Mouse (Mus musculus): ENCODE measurements at regions not wholly inside any gene's neighbourhood (a gene's known extent, or its start where the extent isn't known, plus 50 kb on each side); places are given as distances from the start of the nearest gene placed in this dataset.

DNA sequence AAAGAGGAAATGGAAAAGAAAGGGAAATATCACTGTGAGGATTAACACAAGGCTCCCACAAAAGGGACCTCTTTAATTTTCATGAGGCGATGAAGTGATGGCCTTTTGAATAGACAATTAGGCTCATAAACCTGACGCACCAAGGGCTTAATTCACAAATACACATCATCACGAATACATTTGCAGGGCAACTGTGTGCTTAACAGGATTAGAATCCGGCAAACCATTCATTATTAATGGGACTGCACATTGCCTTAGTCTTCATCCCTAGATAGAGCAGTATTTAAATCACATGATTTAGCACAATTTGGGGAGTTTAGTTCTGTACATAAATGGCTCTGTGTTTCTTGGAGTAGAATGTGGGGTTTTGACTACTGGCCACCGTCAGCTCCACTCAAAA is 228.4 kb upstream of the Arid1b start:
- Histone ChIP-seq H3K36me3 (no peaks in the 10 kb centered on the region), H3K9me3 (replicated peaks) (no peaks in the 10 kb centered on the region), H3K4me1 (replicated peaks) (no peaks in the 10 kb centered on the region), H3K4me3 (no peak overlapping the region), H3K9ac (no peak overlapping the region), H3K27me3 (replicated peaks) (no peaks in the 10 kb centered on the region), H3K27ac (ENCODE audit: poor library complexity, severe bottlenecking) (no peak overlapping the region), H3K4me2 (no peak overlapping the region)
- WGBS = 77% methylated on average over 5 of the region's 5 CpGs
- ATAC-seq (ENCODE audit: insufficient number of reproducible peaks, low FRiP score) = no peak

DNA sequence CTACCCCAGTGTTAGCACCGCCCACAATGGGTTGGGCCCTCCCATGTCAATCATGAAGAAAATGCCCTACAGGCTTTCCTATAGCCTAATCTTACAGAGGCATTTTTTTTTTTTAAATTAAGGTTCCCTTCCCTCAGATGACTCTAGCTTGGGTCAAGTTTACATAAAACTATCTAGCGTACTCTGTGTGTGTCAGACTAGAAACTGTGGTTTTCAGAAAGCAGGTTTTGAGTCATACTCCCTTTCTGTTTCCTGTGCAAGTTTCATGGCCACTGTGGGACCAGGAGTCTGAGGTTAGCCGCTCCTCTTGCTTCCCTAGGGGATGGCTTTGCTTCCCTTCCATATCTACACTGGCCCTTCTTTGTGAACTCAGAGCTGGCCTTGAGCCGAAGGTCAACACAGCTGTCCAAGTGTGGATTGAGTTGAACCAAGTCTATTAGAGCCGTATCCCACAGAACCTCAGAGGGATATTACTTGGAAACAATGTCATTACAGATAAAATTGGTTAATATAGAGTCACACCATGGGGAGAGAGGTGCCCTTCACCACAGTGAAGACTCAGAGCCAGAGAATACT is 226.1 kb upstream of the Arid1b start:
- Histone ChIP-seq H3K9me3 (replicated peaks) (no peaks in the 10 kb centered on the region), H3K9ac (no peak overlapping the region), H3K27me3 (replicated peaks) (no peaks in the 10 kb centered on the region), H3K27ac (ENCODE audit: poor library complexity, severe bottlenecking) (no peak overlapping the region), H3K4me2 (no peak overlapping the region), H3K36me3 (no peaks in the 10 kb centered on the region), H3K4me1 (replicated peaks) (no peaks in the 10 kb centered on the region), H3K4me3 (no peak overlapping the region)
- WGBS = 86% methylated on average over 5 of the region's 5 CpGs
- no peak for ATAC-seq (ENCODE audit: insufficient number of reproducible peaks, low FRiP score)

DNA sequence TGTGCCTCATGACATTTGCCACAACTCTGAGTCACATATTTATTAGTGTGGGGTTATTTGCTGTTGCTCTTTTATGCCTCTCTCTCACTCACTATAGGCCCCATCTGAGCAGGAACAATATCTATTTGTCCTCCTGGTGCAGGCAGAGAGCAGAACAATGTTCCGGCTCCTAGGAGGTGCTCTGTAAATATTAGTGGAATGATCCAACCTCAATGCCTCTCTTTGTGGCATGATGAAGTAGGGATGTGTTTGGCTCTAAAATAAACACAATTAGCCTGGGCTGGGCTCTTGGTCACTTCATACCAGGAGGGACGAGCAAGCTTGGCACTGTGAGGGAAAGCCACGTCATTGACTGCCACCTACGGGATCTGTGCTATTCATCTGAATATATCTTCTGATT is 224.8 kb upstream of the Arid1b start:
- 78% methylated on average over 4 of the region's 4 CpGs for WGBS
- no peak for ATAC-seq (ENCODE audit: insufficient number of reproducible peaks, low FRiP score)
- no peak overlapping the region for H3K4me3 ChIP-seq
- H3K27ac ChIP-seq (ENCODE audit: poor library complexity, severe bottlenecking) = no peak overlapping the region
- no peaks in the 10 kb centered on the region for H3K4me1 ChIP-seq (replicated peaks)
- no peaks in the 10 kb centered on the region for H3K27me3 ChIP-seq (replicated peaks)
- no peaks in the 10 kb centered on the region for H3K9me3 ChIP-seq (replicated peaks)
- no peaks in the 10 kb centered on the region for H3K36me3 ChIP-seq
- no peak overlapping the region for H3K4me2 ChIP-seq
- H3K9ac ChIP-seq = no peak overlapping the region

DNA sequence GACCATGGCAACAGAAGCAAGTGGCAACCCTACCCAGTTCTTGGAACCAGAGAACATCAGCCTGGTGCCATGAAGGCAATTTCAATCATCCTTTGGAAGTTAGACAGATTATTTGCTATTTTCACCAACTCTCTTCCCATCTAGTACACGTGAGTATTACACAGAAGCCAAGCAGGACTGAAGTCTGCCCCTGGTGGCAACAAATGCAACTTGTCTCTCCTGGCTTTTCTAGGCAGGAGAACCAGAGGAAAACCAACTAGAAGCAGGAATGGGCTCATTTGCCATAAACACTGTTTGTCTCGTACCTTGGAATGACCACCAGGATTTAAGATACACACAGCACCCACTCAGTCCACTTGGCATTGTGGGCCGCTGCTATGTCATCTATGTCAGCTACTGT is 224.1 kb upstream of the Arid1b start:
- no peak overlapping the region for H3K4me3 ChIP-seq
- no peak overlapping the region for H3K9ac ChIP-seq
- no peak overlapping the region for H3K4me2 ChIP-seq
- 81% methylated on average over 3 of the region's 3 CpGs for WGBS
- H3K4me1 ChIP-seq (replicated peaks) = no peaks in the 10 kb centered on the region
- H3K27me3 ChIP-seq (replicated peaks) = no peaks in the 10 kb centered on the region
- H3K9me3 ChIP-seq (replicated peaks) = no peaks in the 10 kb centered on the region
- no peak overlapping the region for H3K27ac ChIP-seq (ENCODE audit: poor library complexity, severe bottlenecking)
- H3K36me3 ChIP-seq = no peaks in the 10 kb centered on the region
- ATAC-seq (ENCODE audit: insufficient number of reproducible peaks, low FRiP score) = no peak

DNA sequence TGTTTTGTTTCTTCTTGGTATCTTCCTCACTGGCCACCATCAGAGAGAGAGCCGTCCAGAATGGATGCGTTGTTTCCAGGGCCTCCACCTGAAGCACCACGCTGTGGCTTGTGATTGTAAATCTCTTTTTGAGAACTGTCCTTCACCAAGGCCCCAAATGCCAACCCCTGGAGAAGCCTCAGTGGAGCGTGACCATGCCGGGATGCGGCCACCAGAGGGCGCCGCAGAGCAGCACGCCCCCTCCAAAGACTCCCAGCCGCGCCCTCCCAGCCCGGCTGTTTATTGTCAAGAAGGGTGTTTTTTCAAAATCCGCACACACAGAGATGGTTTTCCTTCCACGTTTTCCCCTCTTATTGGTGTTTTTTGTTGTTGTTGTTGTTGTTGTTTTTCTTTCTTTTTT is 216.0 kb upstream of the Arid1b start:
- Histone ChIP-seq H3K9ac (no peak overlapping the region), H3K9me3 (replicated peaks) (no peaks in the 10 kb centered on the region), H3K4me3 (no peak overlapping the region), H3K4me2 (0 out of 2 replicates have a peak overlapping the region, but pooled peaks have one; percentile 9), H3K4me1 (replicated peaks) (no peaks in the 10 kb centered on the region), H3K27me3 (replicated peaks) (no peaks in the 10 kb centered on the region), H3K36me3 (no peaks in the 10 kb centered on the region), H3K27ac (ENCODE audit: poor library complexity, severe bottlenecking) (no peak overlapping the region)
- no peak for ATAC-seq (ENCODE audit: insufficient number of reproducible peaks, low FRiP score)
- WGBS = 2% methylated on average over 14 of the region's 14 CpGs

DNA sequence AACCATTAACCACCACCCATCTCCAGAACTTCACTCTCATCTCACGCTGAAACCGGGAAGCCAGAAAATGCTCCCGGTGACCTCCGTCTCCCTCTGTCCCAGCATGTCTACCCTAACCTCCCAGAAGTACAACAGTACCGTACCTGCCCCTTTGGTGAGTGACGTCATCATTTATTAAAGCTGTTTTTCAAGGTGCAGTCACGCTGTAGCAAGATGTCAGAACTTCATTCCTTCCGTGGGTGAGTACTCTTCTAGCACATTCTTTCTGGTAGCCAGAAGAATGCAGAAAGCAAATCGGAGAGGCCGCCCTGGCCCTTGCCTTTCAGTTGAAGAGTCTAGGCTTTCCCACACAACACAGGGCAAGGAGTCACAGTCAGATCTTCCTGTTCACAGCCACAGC is 215.1 kb upstream of the Arid1b start:
- H3K27me3 ChIP-seq (replicated peaks) = no peaks in the 10 kb centered on the region
- 86% methylated on average over 10 of the region's 10 CpGs for WGBS

DNA sequence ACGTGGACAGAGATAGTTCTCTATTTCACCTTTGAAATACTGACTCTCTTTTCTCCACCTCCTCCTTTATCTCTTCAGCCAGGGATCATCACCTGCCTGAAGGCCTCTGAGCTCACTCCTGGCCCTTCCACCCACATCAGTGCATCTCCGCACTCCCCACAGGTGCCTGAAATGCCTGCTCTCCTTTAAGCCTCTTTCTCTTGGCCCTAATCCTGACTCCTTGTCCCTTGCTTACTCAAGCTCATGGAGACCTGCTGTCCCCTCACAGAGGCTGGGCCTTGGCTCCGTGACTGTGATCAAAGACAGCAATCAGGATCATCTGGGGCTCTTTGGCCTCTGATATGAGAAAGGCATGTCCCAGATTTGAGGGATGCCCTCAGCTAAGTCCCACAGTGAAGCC is 212.5 kb upstream of the Arid1b start:
- peaks cover 9% of the 10 kb centered on the region for H3K4me1 ChIP-seq (replicated peaks)
- no peak overlapping the region for H3K4me3 ChIP-seq
- 79% methylated on average over 3 of the region's 3 CpGs for WGBS
- H3K27me3 ChIP-seq (replicated peaks) = no peaks in the 10 kb centered on the region
- H3K9ac ChIP-seq = no peak overlapping the region
- H3K4me2 ChIP-seq = no peak overlapping the region
- no peak for ATAC-seq (ENCODE audit: insufficient number of reproducible peaks, low FRiP score)
- no peak overlapping the region for H3K27ac ChIP-seq (ENCODE audit: poor library complexity, severe bottlenecking)
- no peaks in the 10 kb centered on the region for H3K9me3 ChIP-seq (replicated peaks)
- H3K36me3 ChIP-seq = no peaks in the 10 kb centered on the region

More for the DNA sequence above, 215.1 kb upstream of the Arid1b start:
- no peak overlapping the region for H3K4me2 ChIP-seq
- no peak for ATAC-seq (ENCODE audit: insufficient number of reproducible peaks, low FRiP score)
- H3K27ac ChIP-seq (ENCODE audit: poor library complexity, severe bottlenecking) = no peak overlapping the region
- H3K4me3 ChIP-seq = no peak overlapping the region
- no peaks in the 10 kb centered on the region for H3K4me1 ChIP-seq (replicated peaks)
- no peaks in the 10 kb centered on the region for H3K9me3 ChIP-seq (replicated peaks)
- no peak overlapping the region for H3K9ac ChIP-seq
- no peaks in the 10 kb centered on the region for H3K36me3 ChIP-seq

DNA sequence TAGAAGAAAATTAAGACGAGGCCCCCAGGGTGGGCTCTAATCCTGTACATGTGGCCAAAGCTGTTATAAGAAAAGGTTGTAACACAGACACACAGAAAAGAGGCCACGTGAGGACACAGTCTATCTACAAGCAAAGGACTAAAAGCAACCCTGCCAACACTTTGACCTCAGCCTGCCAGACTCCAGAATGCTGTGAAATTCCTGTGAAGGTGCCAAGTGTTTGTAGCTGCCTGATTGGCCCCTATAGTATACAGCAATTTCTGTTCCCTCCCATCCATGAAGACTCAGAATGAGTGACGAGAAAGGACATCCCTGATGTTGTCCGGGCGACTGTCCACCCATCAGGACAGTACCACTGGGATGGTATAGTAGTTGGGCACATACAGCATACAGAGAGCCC is 209.8 kb upstream of the Arid1b start:
- no peak overlapping the region for H3K9ac ChIP-seq
- no peak for ATAC-seq (ENCODE audit: insufficient number of reproducible peaks, low FRiP score)
- peaks cover 9% of the 10 kb centered on the region for H3K4me1 ChIP-seq (replicated peaks)
- no peak overlapping the region for H3K27ac ChIP-seq (ENCODE audit: poor library complexity, severe bottlenecking)
- WGBS = 72% methylated on average over 5 of the region's 5 CpGs
- H3K36me3 ChIP-seq = no peaks in the 10 kb centered on the region
- no peak overlapping the region for H3K4me3 ChIP-seq
- no peaks in the 10 kb centered on the region for H3K27me3 ChIP-seq (replicated peaks)
- H3K4me2 ChIP-seq = no peak overlapping the region
- H3K9me3 ChIP-seq (replicated peaks) = no peaks in the 10 kb centered on the region

DNA sequence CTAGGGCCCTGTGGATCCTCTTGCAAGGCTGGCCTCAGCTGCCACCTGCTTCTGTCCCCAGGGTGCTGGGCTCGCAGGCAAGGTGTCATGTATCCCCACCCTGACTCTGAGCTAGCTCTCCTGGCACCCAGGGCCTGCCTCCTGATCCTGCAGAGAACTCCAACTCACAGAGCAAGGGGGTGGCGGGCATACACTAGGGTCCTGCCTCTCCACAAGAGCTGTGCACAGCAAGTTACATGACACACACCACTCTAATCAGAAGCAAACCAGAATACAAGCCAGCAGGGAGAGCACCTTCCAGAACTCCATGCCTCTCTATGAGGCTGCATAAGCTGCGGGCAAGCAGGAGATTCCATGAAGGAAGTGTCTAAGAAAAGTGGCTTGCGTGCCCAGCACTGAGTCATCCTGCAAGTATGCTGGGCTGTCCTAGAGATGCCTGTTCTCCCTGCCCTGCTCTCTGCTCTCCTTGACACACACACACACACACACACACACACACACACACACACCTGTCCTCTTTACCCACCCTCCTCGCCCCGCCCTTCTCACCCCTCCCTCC is 208.8 kb upstream of the Arid1b start:
- Histone ChIP-seq H3K27me3 (replicated peaks) (no peaks in the 10 kb centered on the region), H3K4me3 (no peak overlapping the region), H3K4me1 (replicated peaks) (peaks cover 9% of the 10 kb centered on the region), H3K36me3 (no peaks in the 10 kb centered on the region), H3K9me3 (replicated peaks) (no peaks in the 10 kb centered on the region), H3K27ac (ENCODE audit: poor library complexity, severe bottlenecking) (no peak overlapping the region), H3K4me2 (no peak overlapping the region), H3K9ac (no peak overlapping the region)
- ATAC-seq (ENCODE audit: insufficient number of reproducible peaks, low FRiP score) = peak; percentile 29; the same call in 1 of the 2 replicates
- WGBS = 45% methylated on average over 6 of the region's 6 CpGs

DNA sequence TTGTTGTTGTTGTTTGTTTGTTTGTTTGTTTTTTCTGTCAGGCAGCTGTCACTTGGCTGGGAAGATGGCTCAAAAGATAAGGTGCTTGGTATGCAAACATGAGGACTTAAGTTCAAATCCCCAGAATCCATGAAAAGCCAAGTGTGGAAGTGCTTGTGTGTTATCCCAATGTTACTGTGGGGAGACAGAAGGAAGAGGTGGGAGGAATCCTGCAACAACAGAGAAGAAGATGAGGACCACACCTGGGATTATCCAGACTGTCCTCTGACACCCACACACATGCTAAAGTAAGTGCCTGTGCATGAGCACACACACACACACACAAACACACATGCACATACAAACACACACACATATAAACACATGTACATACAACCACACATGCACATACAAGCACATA is 207.6 kb upstream of the Arid1b start:
- Histone ChIP-seq H3K9me3 (replicated peaks) (no peaks in the 10 kb centered on the region), H3K4me1 (replicated peaks) (peaks cover 9% of the 10 kb centered on the region)

DNA sequence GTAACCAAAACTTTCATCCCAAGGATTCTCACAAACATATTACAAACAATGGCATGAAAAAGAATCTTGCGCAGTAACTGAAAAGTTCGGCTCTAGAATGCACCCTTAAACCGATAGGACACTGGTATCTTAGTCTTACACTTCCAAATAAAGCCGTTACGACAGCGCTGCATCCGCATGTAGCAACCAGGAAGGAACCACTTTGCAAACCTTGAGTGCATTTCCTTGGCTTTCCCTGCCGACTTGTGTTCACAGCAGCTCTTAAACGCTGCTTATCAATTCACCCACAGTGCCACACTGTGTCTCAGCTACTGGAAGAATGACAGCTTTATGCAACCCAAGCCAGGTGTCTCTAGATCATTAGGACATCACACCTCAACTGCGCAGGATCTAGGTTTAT is 202.3 kb upstream of the Arid1b start:
- WGBS = 48% methylated on average over 10 of the region's 10 CpGs
- no peak for ATAC-seq (ENCODE audit: insufficient number of reproducible peaks, low FRiP score)
- Histone ChIP-seq H3K4me3 (no peak overlapping the region), H3K4me2 (no peak overlapping the region), H3K9ac (no peak overlapping the region), H3K9me3 (replicated peaks) (no peaks in the 10 kb centered on the region), H3K36me3 (no peaks in the 10 kb centered on the region), H3K4me1 (replicated peaks) (no peaks in the 10 kb centered on the region), H3K27me3 (replicated peaks) (0 out of 2 replicates have a peak, but pooled peaks cover 7% of the 10 kb centered on the region), H3K27ac (ENCODE audit: poor library complexity, severe bottlenecking) (no peak overlapping the region)

More for the DNA sequence above, 207.6 kb upstream of the Arid1b start:
- H3K4me2 ChIP-seq = no peak overlapping the region
- H3K27me3 ChIP-seq (replicated peaks) = no peaks in the 10 kb centered on the region
- H3K36me3 ChIP-seq = no peaks in the 10 kb centered on the region
- ATAC-seq (ENCODE audit: insufficient number of reproducible peaks, low FRiP score) = no peak
- H3K4me3 ChIP-seq = no peak overlapping the region
- H3K27ac ChIP-seq (ENCODE audit: poor library complexity, severe bottlenecking) = no peak overlapping the region
- H3K9ac ChIP-seq = no peak overlapping the region

DNA sequence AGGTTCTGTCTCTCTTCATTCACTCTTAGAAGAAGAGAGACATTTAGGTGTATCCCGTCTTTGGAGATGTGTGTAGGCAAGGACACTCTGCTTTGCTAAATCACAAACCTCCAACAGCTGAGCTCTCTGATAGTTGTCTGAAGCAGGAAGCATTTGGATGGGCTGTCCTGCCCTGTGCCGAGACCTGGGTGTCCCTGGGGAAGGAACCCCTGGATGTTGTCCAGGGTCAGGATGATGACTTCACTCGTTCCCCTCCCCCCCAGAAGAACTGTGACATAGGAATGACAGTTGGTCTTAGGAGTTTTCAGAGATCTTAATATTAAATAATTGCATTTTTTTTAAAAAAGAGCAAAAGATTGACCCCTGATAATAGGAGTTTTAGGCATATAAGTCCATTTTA is 197.9 kb upstream of the Arid1b start:
- 0 out of 2 replicates have a peak, but pooled peaks cover 7% of the 10 kb centered on the region for H3K27me3 ChIP-seq (replicated peaks)
- no peaks in the 10 kb centered on the region for H3K9me3 ChIP-seq (replicated peaks)
- H3K9ac ChIP-seq = no peak overlapping the region
- no peak overlapping the region for H3K4me2 ChIP-seq
- ATAC-seq (ENCODE audit: insufficient number of reproducible peaks, low FRiP score) = no peak
- no peaks in the 10 kb centered on the region for H3K4me1 ChIP-seq (replicated peaks)
- no peak overlapping the region for H3K4me3 ChIP-seq
- WGBS = 48% methylated on average over 3 of the region's 3 CpGs
- H3K27ac ChIP-seq (ENCODE audit: poor library complexity, severe bottlenecking) = no peak overlapping the region
- H3K36me3 ChIP-seq = no peaks in the 10 kb centered on the region
